Mouse (Mus musculus): ENCODE data around the gene Pawr.

DNA sequence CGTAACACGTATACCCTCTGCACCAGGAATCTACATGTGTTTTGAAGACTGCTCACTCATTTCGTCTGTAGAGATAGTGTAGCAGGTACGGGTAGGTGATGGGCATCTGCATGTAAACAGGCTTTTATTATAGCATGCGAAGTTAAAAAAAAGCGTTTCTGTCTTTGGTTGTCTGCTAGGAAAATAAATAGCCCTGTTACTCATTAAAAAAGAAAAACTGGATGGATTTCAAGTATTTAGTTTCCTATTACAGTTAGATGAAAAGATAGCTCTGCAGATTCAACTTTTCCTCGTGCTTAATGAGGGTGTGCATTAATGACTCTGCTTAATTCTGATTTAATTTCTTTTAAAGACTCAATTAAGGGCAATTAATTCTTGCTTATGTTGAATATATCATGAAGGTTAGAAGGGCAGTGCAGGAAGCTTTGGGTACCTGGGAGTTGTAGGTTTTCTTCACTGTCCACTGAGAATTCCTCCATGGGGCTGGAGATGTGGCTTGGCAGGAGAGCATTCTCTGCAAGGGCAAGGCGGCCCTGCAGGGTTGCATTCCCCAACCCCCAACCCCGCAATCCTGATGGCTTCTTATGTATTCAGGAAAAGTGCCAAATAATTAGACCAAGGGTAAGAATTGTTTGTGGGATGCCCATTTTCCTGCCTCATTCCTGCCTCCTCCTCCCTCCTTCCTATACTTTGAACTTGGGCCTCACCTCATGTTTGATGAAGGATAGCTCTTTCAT is 29.7 kb downstream of the Pawr start:
- no peak for TF ChIP-seq EP300 (IDR thresholded peaks at IDR 0.05; ENCODE audit: insufficient read depth, low read depth, low read length)
- TF ChIP-seq POLR2A (IDR thresholded peaks at IDR 0.05; ENCODE audit: insufficient read depth, low read length): no peak

Measured in ES-Bruce4 (cell line).